Mouse (Mus musculus) liver, embryonic 16.5 days (tissue): ENCODE data around the gene Nhsl2. TPM values are rescaled to one million over a fixed set of nuclear protein-coding genes. Genes with fewer than 3 reads are reported as not detected.

Experiments
- ATAC-seq: fragments of 200-750 bp; cut with Nextera tagmentation; 2 replicates; pipeline ENCODE4 v1.8.0; 2017; ENCODE audit warnings: low read depth, mild to moderate bottlenecking, moderate number of reproducible peaks, moderate library complexity
- H3K27ac ChIP-seq: fragments of 300-500 bp; sonication (generic); 2 replicates; pipeline ENCODE4 v1.5.1; 2014; ENCODE audit warnings: mild to moderate bottlenecking, low read length
- H3K27me3 ChIP-seq: fragments of 300-500 bp; sonication (generic); 2 replicates; pipeline ENCODE4 v1.6.1; 2014; ENCODE audit warnings: low read depth, low read length, mixed read lengths; ENCODE audit not compliant: control insufficient read depth, insufficient read depth
- H3K36me3 ChIP-seq: fragments of 300-500 bp; sonication (generic); 2 replicates; pipeline ENCODE4 v1.6.1; 2014; ENCODE audit warnings: mild to moderate bottlenecking; ENCODE audit not compliant: control insufficient read depth, insufficient read depth
- H3K4me1 ChIP-seq: fragments of 300-500 bp; sonication (generic); 2 replicates; pipeline ENCODE4 v1.6.1; 2014; ENCODE audit warnings: low read depth, low read length, mixed read lengths; ENCODE audit not compliant: control insufficient read depth
- H3K4me2 ChIP-seq: fragments of 300-500 bp; sonication (generic); 2 replicates; pipeline ENCODE4 v1.6.1; 2014; ENCODE audit warnings: low read depth, low read length, mixed read lengths
- H3K4me3 ChIP-seq: fragments of 300-500 bp; sonication (generic); 2 replicates; pipeline ENCODE4 v1.5.1; 2014; ENCODE audit warnings: low read depth, mild to moderate bottlenecking, low read length
- H3K9ac ChIP-seq: fragments of 300-500 bp; sonication (generic); 2 replicates; pipeline ENCODE4 v1.6.1; 2014; ENCODE audit warnings: low read depth, low read length
- H3K9me3 ChIP-seq: fragments of 300-500 bp; sonication (generic); replicated peaks from 2 replicates; pipeline ENCODE4 v1.6.1; 2016; ENCODE audit warnings: low read length; ENCODE audit not compliant: control insufficient read depth
- WGBS: fragments of 180-500 bp; shearing (Covaris S2); extraction: QIAGEN DNeasy Blood & Tissue Kit; methylation state at CpG from one replicate; pipeline ENCODE4 v1.1.7; 2014; ENCODE audit not compliant: insufficient replicate concordance; 5-methylcytosine and 5-hydroxymethylcytosine counted together
- polyA plus RNA-seq: library from polyadenylated mRNA; unstranded; fragments of >200 nt; fragmentation: Nextera tagmentation; extraction: Ambion mirVana; gene quantifications from 2 replicates; pipeline ENCODE4 v1.2.1, GENCODE M21; 2015

Nhsl2 gene
- polyA plus RNA-seq, 1 experiment from 2014 or later: 1.7 TPM

DNA sequence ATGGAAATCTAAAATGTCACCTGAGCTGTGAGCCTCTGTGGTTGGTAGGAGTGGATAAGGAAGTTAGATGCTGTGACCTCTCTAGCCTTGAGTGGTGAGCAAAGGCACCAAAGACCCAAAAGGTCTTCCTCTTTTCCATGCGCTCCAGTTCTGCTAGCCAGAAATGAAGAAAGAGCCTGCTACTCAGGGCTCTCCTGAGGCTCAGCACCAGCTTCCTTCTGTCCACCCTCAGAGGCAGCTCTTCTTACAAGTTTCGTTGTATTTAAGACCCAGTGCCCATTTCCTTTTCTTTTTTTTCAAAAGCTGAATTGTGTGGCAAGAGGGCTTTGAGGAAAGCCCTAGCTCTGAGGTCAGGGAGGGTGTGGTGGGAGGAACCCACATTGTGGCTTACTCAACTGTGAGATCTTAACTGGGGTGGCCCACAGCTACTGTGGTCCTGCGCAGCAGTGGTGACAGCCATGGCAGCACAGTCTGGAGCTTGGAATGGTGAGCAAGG, 187.7 kb downstream of the Nhsl2 start:
- Histone ChIP-seq H3K9ac (no peak overlapping the region), H3K4me2 (no peak overlapping the region), H3K4me3 (no peak overlapping the region), H3K4me1 (no peaks in the 10 kb centered on the region; the same call in 1 of the 2 replicates), H3K9me3 (no peaks in the 10 kb centered on the region), H3K27ac (peak overlapping the region; percentile 33), H3K36me3 (no peaks in the 10 kb centered on the region), H3K27me3 (no peaks in the 10 kb centered on the region)
- peak; percentile 24; the same call in 1 of the 2 replicates for ATAC-seq
- WGBS: 45% methylated on average over 3 of the region's 3 CpGs

DNA sequence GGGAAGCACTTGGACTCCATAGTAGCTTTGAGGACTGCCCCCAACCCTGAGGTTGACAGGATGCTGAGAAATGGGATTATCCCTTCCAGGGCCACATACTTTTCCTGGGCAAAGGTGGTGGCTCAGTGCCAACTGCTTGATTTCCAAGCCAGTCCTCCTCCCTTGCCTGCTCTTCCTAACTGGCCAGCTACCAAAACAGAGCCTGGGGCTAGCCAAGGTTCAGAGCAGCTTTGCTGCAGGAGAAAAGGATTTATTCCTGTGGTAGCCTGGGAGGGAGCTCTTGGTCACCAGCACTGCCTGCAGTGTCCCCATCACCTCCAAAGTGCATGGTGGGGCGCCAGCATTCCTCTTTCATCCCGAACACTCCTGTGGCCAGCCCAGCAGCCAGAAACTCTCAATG, 188.3 kb downstream of the Nhsl2 start:
- ATAC-seq: no peak
- Histone ChIP-seq H3K4me3 (no peak overlapping the region), H3K9me3 (no peaks in the 10 kb centered on the region), H3K4me1 (no peaks in the 10 kb centered on the region), H3K36me3 (no peaks in the 10 kb centered on the region), H3K27me3 (no peaks in the 10 kb centered on the region), H3K9ac (no peak overlapping the region), H3K4me2 (no peak overlapping the region), H3K27ac (peak overlapping the region; percentile 33)
- WGBS: 57% methylated on average over 2 of the region's 2 CpGs

DNA sequence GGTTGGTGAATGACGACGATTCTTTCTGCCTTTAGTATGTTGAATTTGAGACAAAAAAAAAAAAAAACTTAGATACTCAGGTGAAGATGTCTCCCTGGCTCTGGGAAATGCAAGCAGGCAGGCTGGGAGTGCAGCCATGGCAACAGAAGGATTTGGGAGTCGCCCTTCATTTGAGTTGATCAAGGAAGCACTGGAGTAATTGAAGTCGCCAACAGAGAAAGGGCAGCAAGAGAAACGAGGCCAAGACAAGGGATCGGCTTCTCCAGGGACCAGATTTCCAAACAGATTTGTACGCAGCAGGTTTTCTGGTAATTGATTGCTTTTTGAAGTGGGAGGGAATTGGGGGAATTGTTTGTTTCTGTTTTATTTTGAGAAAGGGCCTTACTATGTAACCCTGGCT, 192.4 kb downstream of the Nhsl2 start:
- no peak for ATAC-seq
- no peak overlapping the region for H3K9ac ChIP-seq
- no peak overlapping the region for H3K27ac ChIP-seq
- no peak overlapping the region for H3K4me2 ChIP-seq
- 72% methylated on average over 7 of the region's 7 CpGs for WGBS
- H3K4me1 ChIP-seq: no peaks in the 10 kb centered on the region
- H3K9me3 ChIP-seq: no peaks in the 10 kb centered on the region
- H3K27me3 ChIP-seq: no peaks in the 10 kb centered on the region; the same call in 1 of the 2 replicates
- no peak overlapping the region for H3K4me3 ChIP-seq
- no peaks in the 10 kb centered on the region for H3K36me3 ChIP-seq

DNA sequence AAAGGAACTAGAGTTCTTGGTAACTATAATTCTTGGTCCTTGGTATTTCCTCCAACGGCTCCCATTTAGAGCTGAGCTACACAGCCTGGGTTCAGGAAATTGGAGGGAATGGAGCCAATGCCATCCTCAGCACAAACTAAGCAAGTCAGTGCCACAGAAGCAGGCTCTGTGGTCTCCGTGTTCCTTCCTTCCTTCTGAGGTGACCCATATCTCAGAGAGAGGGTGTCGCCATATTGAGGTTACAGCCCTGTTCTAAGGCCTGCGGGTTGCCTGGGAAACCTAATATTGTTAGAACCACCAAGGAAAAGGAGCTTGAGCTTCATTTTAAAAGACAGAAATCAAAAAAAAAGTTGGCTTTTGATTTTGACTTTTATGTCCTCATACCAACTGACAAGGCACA, 193.2 kb downstream of the Nhsl2 start:
- no peak overlapping the region for H3K4me3 ChIP-seq
- ATAC-seq: no peak
- no peak overlapping the region for H3K9ac ChIP-seq
- H3K4me1 ChIP-seq: no peaks in the 10 kb centered on the region
- H3K9me3 ChIP-seq: no peaks in the 10 kb centered on the region
- no peaks in the 10 kb centered on the region; the same call in 1 of the 2 replicates for H3K27me3 ChIP-seq
- no peaks in the 10 kb centered on the region for H3K36me3 ChIP-seq
- H3K4me2 ChIP-seq: no peak overlapping the region
- 39% methylated on average over 4 of the region's 4 CpGs for WGBS
- H3K27ac ChIP-seq: no peak overlapping the region

DNA sequence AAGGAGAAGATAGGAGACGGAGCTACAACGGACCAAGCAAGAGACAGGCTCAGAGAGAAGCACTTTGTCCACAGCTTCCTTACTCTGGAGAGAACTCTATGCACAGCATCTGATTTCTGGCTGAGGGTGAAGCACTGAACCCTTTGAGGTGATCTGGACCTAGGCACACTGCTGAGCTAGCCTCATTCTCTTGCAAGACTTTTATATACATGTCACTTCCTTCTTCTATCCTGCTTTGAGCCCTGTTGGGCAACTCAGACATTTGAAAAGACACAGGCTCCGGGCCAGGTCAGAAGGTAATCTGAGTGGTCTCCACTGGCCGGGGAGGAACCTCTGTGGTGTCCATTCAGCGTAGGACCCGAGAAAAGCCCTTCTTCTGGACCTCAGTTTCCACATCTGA, 201.4 kb downstream of the Nhsl2 start:
- Histone ChIP-seq H3K27me3 (no peaks in the 10 kb centered on the region), H3K4me2 (no peak overlapping the region), H3K4me3 (no peak overlapping the region), H3K4me1 (no peaks in the 10 kb centered on the region), H3K36me3 (no peaks in the 10 kb centered on the region), H3K9ac (no peak overlapping the region), H3K27ac (no peak overlapping the region), H3K9me3 (no peaks in the 10 kb centered on the region)
- 54% methylated on average over 6 of the region's 6 CpGs for WGBS
- ATAC-seq: no peak

DNA sequence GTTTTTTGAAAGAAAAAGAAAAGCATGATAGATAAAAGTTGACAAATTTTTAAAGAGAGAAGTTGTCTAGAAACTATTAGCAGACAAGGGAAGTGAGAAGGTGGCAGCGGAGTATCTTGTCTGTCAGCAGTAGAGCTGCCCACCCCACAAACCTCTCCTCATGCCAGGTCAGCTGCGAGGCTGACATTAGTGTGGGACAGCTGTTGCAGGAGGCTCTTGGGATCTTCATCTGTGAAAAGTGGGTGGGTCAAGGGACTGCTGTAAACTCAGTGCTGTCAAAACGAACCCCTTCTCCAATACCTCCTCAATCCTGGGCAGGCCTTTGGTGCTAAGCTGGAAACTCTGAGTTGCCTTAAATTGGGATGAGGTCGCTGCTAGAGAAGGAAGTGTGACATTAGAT, 202.0 kb downstream of the Nhsl2 start:
- WGBS: 52% methylated on average over 4 of the region's 4 CpGs
- no peak for ATAC-seq
- H3K4me1 ChIP-seq: no peaks in the 10 kb centered on the region
- H3K9me3 ChIP-seq: no peaks in the 10 kb centered on the region
- no peaks in the 10 kb centered on the region for H3K36me3 ChIP-seq
- no peak overlapping the region for H3K4me2 ChIP-seq
- no peak overlapping the region for H3K27ac ChIP-seq
- H3K27me3 ChIP-seq: no peaks in the 10 kb centered on the region
- H3K4me3 ChIP-seq: 0 out of 2 replicates have a peak overlapping the region, but pooled peaks have one; percentile 5
- H3K9ac ChIP-seq: no peak overlapping the region

DNA sequence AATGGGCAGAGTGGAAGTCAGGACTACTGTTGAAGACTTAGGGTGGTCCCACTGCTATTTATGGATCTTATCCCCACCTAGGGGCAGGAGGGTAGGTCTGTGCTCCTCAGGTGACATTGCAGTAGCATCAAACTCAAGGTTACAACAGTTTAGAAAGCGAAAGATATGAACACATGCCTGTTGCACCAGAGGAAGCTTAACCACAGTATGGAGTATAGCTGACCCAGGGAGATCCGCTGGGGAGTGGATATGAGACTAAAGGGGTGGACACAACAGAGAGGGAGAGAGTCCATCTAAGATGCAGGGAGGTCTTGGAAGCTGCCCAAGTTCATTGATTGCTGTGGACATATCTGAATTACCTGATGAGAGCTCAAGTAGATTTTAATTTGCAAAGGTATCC, 204.2 kb downstream of the Nhsl2 start:
- no peaks in the 10 kb centered on the region for H3K4me1 ChIP-seq
- H3K9me3 ChIP-seq: no peaks in the 10 kb centered on the region
- no peaks in the 10 kb centered on the region for H3K36me3 ChIP-seq
- H3K4me2 ChIP-seq: no peak overlapping the region
- no peak overlapping the region for H3K4me3 ChIP-seq
- no peak for ATAC-seq
- no peaks in the 10 kb centered on the region for H3K27me3 ChIP-seq
- no peak overlapping the region for H3K27ac ChIP-seq
- WGBS: 48% methylated on average over 2 of the region's 2 CpGs
- H3K9ac ChIP-seq: no peak overlapping the region

DNA sequence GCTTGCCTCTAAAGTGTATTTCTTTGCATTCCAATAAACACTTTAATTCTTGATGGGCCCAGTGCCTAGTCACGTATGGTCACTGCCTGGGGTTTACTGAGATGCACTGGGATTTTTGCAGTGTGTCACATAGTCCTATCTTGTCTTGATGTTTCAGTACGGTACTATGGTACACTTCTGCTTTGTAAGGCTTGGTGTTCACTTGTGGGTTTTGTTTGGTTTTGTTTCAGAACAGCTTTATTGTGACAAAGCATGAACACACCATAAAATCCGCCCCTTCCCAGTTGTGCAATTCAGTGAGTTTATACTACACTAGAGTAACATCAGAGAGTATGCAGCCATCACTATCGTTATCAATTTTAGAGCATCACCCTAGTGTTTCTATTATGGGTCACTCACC, 204.8 kb downstream of the Nhsl2 start:
- Histone ChIP-seq H3K27me3 (no peaks in the 10 kb centered on the region), H3K4me1 (no peaks in the 10 kb centered on the region), H3K4me3 (no peak overlapping the region), H3K9me3 (no peaks in the 10 kb centered on the region), H3K9ac (no peak overlapping the region), H3K4me2 (no peak overlapping the region), H3K36me3 (no peaks in the 10 kb centered on the region), H3K27ac (no peak overlapping the region)
- ATAC-seq: no peak
- 66% methylated on average over 4 of the region's 4 CpGs for WGBS

DNA sequence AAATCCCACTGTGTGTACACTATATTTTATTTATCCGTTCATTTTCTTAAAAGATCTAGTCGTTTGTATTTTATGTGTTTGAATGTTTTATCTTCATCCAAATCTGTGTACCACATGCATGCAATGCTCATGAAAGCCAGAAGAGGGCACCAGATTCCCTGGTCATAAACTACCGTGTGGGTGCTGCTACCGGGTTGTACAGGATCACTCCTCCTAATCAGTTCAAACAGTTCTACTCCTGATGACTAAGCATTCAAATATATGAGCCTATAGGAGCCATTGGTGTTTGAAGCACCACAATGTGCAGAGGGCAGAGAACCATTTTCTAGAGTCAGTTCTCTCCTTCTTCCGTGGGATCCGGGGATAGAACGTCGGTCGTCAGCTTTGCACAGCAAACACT, 210.3 kb downstream of the Nhsl2 start:
- H3K9ac ChIP-seq: no peak overlapping the region
- H3K4me1 ChIP-seq: no peaks in the 10 kb centered on the region
- no peak overlapping the region for H3K27ac ChIP-seq
- H3K9me3 ChIP-seq: no peaks in the 10 kb centered on the region
- H3K4me3 ChIP-seq: no peak overlapping the region
- 40% methylated on average over 9 of the region's 9 CpGs for WGBS
- H3K27me3 ChIP-seq: no peaks in the 10 kb centered on the region; the same call in 1 of the 2 replicates
- peak; percentile 78 for ATAC-seq
- H3K4me2 ChIP-seq: no peak overlapping the region
- no peaks in the 10 kb centered on the region for H3K36me3 ChIP-seq
